Mouse (Mus musculus) B cell, adult 62 days (primary cell): ENCODE measurements around the gene Tm2d3. TPM values are rescaled to one million over a fixed set of nuclear protein-coding genes. Genes with fewer than 3 reads are reported as not detected.

Experiments
- total RNA-seq: library from RNA; stranded (reverse); gene quantifications from 4 replicates; pipeline ENCODE4 v1.2.4, GENCODE M21; 2023

The Tm2d3 gene
- total RNA-seq = 22.4 to 26.6 TPM (median 24.4 TPM) in 4 replicates

GRCm38 (mm10) chr7:65690869-65691268 is at the start of gene Tm2d3:
Gene Tm2d3, plus strand, starts transcription at chr7:65691169.

GRCm38 (mm10) chr7:65644643-65645351 is 46.2 kb upstream of the Tm2d3 start, which contains the start of gene Tarsl2:
Gene Tarsl2, plus strand, starts transcription at chr7:65644898.

Other genes with a start within 250 kb of the Tm2d3 start
- 0.36 to 0.89 TPM (median 0.71 TPM) in 4 replicates for gene Tjp1, start 163.4 kb upstream of the Tm2d3 start, total RNA-seq
- gene Tarsl2, start 46.3 kb upstream of the Tm2d3 start, total RNA-seq = 8.9 to 10.9 TPM (median 9.9 TPM) in 4 replicates
- not detected in 4 replicates for gene Pcsk6, start 170.6 kb downstream of the Tm2d3 start, total RNA-seq